Mouse (Mus musculus) lung, postnatal 0 days (tissue): ENCODE results near the gene Klf9.
A peak's percentile ranks its signal among the peaks of the same experiment; 100 is the strongest.

Experiments used
- CTCF ChIP-seq: IDR thresholded peaks from 2 replicates; pipeline ENCODE4 v1.5.1; 2016; ENCODE audit warnings: antibody characterized with exemption, mild to moderate bottlenecking
- EP300 ChIP-seq: IDR thresholded peaks from 2 replicates; pipeline ENCODE4 v1.6.1; 2016; ENCODE audit warnings: antibody characterized with exemption, mild to moderate bottlenecking, control low read depth

DNA sequence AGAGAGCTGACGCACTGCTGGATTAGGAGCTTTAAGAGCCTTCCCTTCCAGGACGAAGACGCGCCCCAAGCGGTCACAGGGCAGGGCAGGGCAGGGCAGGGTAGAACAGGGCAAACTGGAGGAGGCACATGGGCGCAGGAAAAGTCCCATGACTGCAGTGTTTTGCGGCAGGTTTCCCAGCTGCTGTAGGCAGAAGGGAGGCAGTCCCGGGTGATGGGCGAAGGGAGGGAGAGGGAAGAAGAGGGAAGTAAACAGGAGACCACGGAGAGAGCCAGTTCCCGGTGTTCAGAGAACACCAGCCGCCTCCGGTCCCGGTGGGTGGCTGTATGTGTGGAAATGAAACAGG lies 7.0 kb upstream of the Klf9 start:
- TF ChIP-seq CTCF = peak; percentile 75
- peak; percentile 43; the same call in 1 of the 2 replicates for TF ChIP-seq EP300
